Mouse (Mus musculus) stomach, embryonic 15.5 days (tissue): ENCODE results near the gene Cux2. TPM values are rescaled to one million over a fixed set of nuclear protein-coding genes. Genes with fewer than 3 reads are reported as not detected.

Experiments
- ATAC-seq: fragments of 200-750 bp; cut with Nextera tagmentation; 2 replicates; pipeline ENCODE4 v1.8.0; 2017; ENCODE audit warnings: low read depth, moderate number of reproducible peaks, moderate TSS enrichment; ENCODE audit not compliant: insufficient read depth, low FRiP score
- H3K27ac ChIP-seq: fragments of 300-500 bp; sonication (generic); 2 replicates; pipeline ENCODE4 v1.5.1; 2015; ENCODE audit warnings: mild to moderate bottlenecking, inconsistent platforms
- H3K27me3 ChIP-seq: fragments of 300-500 bp; sonication (generic); replicated peaks from 2 replicates; pipeline ENCODE4 v1.6.1; 2015; ENCODE audit warnings: inconsistent platforms
- H3K36me3 ChIP-seq: fragments of 300-500 bp; sonication (generic); 2 replicates; pipeline ENCODE4 v1.6.1; 2015; ENCODE audit warnings: inconsistent platforms
- H3K4me1 ChIP-seq: fragments of 300-500 bp; sonication (generic); 2 replicates; pipeline ENCODE4 v1.6.1; 2015; ENCODE audit warnings: inconsistent platforms
- H3K4me2 ChIP-seq: fragments of 300-500 bp; sonication (generic); 2 replicates; pipeline ENCODE4 v1.6.1; 2015; ENCODE audit warnings: mild to moderate bottlenecking, inconsistent platforms
- H3K4me3 ChIP-seq: fragments of 300-500 bp; sonication (generic); replicated peaks from 2 replicates; pipeline ENCODE4 v1.5.1; 2015; ENCODE audit warnings: inconsistent platforms
- H3K9ac ChIP-seq: fragments of 300-500 bp; sonication (generic); 2 replicates; pipeline ENCODE4 v1.6.1; 2015; ENCODE audit warnings: inconsistent platforms
- H3K9me3 ChIP-seq: fragments of 300-500 bp; sonication (generic); 2 replicates; pipeline ENCODE4 v1.6.1; 2016; ENCODE audit warnings: inconsistent platforms
- WGBS: fragments of 180-500 bp; shearing (Covaris S2); methylation state at CpG from one replicate; pipeline ENCODE4 v1.1.7; 2015; 5-methylcytosine and 5-hydroxymethylcytosine counted together
- polyA plus RNA-seq: library from polyadenylated mRNA; unstranded; fragments of >200 nt; fragmentation: Nextera tagmentation; extraction: Ambion mirVana; gene quantifications from 2 replicates; pipeline ENCODE4 v1.2.1, GENCODE M21; 2015

Gene Cux2
- polyA plus RNA-seq, 1 experiment from 2014 or later = 6.2 TPM

GRCm38 (mm10) chr5:121831002-121831601 is 218.8 kb downstream of the Cux2 start:
- peaks cover 52% of the 10 kb centered on the region for H3K4me1 ChIP-seq
- H3K27me3 ChIP-seq = no peaks in the 10 kb centered on the region
- H3K9ac ChIP-seq = no peak overlapping the region
- WGBS = 85% methylated on average over 6 of the region's 6 CpGs
- H3K4me3 ChIP-seq = no peak overlapping the region
- ATAC-seq = no peak
- peaks cover 12% of the 10 kb centered on the region; the same call in 1 of the 2 replicates for H3K36me3 ChIP-seq
- no peaks in the 10 kb centered on the region for H3K9me3 ChIP-seq
- H3K4me2 ChIP-seq = no peak overlapping the region
- no peak overlapping the region for H3K27ac ChIP-seq

- H3K4me3 ChIP-seq = peak overlapping the region; percentile 35
- H3K4me2 ChIP-seq = peak overlapping the region; percentile 73
- peaks cover 33% of the 10 kb centered on the region for H3K4me1 ChIP-seq
- H3K27me3 ChIP-seq = no peaks in the 10 kb centered on the region
- no peaks in the 10 kb centered on the region for H3K9me3 ChIP-seq
- peaks cover 14% of the 10 kb centered on the region; the same call in 1 of the 2 replicates for H3K36me3 ChIP-seq
- H3K9ac ChIP-seq = no peak overlapping the region
- H3K27ac ChIP-seq = no peak overlapping the region
- WGBS = 21% methylated on average over 82 of the region's 82 CpGs
- no peak for ATAC-seq
These were observed 221.1 kb downstream of the Cux2 start for GRCm38 (mm10) chr5:121828491-121829432.

DNA sequence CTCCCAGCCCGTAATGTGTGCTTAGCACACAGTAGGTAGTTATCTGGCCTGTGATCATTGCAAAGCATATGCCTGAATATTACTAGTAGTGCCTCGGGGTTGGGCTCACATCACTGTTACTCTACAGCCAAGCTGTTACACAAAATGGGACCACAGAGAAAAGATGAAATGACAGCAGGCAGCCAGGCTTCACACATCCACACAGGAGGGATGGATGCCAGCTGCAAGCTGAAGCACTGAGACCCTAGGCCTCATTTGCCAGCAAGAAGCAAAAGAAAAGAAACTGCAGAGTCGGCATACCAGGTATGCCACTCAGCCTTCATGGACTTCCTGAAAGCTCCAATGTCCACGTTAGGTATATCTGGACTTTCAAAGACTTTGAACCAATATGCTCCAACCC is 222.0 kb downstream of the Cux2 start:
- H3K9ac ChIP-seq = no peak overlapping the region
- no peaks in the 10 kb centered on the region for H3K9me3 ChIP-seq
- H3K27ac ChIP-seq = no peak overlapping the region
- peaks cover 14% of the 10 kb centered on the region; the same call in 1 of the 2 replicates for H3K36me3 ChIP-seq
- no peak for ATAC-seq
- 81% methylated on average over 4 of the region's 4 CpGs for WGBS
- H3K4me3 ChIP-seq = no peak overlapping the region
- H3K4me1 ChIP-seq = peaks cover 25% of the 10 kb centered on the region
- no peak overlapping the region for H3K4me2 ChIP-seq
- no peaks in the 10 kb centered on the region for H3K27me3 ChIP-seq

DNA sequence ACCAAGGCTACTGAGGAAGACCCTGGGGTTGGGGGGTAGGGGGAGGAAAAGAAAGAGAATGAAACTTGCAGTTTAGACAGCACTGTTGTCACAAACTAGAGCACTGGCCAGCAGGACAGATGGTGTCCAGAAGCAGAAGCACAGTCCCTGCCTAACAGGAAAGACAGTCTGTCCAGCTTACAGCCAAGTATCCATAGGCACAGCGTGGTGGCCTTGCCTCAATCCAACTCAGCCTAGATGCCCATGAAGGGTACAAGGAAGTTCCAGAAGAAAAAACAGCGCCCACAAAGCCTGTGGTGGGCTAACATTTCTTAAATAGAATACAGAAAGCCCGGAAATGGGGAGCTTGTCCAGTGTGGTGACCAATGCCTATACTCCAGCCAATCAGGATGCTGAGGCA is 224.3 kb downstream of the Cux2 start:
- Histone ChIP-seq H3K9ac (no peak overlapping the region), H3K4me2 (no peak overlapping the region), H3K4me1 (peaks cover 19% of the 10 kb centered on the region; the same call in 1 of the 2 replicates), H3K27me3 (no peaks in the 10 kb centered on the region), H3K27ac (no peak overlapping the region), H3K4me3 (no peak overlapping the region), H3K36me3 (peaks cover 14% of the 10 kb centered on the region; the same call in 1 of the 2 replicates), H3K9me3 (no peaks in the 10 kb centered on the region)
- WGBS = 89% methylated on average over 3 of the region's 3 CpGs
- ATAC-seq = no peak

DNA sequence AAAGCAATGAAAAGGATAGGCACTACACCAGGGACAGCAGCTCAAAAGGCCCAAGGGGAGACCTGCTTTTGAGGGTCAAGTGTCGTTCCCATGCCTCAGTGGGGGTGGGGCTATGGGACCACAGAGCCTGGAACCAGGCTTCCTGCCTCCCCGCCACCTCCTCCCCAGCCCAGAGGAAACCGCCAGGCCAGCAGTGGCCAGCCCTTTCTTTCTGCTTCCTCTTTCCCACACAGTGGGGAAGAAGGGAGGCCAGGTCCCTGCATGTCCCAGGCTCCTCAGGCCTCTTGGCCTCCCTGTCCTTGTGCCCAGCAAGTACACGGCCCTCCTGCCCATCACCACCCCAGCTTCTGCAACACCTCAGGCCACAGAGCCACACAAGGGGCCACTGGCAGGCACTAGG is 225.8 kb downstream of the Cux2 start:
- WGBS = 65% methylated on average over 4 of the region's 4 CpGs
- no peak for ATAC-seq
- Histone ChIP-seq H3K36me3 (peaks cover 15% of the 10 kb centered on the region; the same call in 1 of the 2 replicates), H3K4me1 (peaks cover 12% of the 10 kb centered on the region; the same call in 1 of the 2 replicates), H3K4me3 (no peak overlapping the region), H3K27me3 (no peaks in the 10 kb centered on the region), H3K9ac (no peak overlapping the region), H3K9me3 (no peaks in the 10 kb centered on the region), H3K4me2 (no peak overlapping the region), H3K27ac (peak overlapping the region; percentile 40; the same call in 1 of the 2 replicates)

DNA sequence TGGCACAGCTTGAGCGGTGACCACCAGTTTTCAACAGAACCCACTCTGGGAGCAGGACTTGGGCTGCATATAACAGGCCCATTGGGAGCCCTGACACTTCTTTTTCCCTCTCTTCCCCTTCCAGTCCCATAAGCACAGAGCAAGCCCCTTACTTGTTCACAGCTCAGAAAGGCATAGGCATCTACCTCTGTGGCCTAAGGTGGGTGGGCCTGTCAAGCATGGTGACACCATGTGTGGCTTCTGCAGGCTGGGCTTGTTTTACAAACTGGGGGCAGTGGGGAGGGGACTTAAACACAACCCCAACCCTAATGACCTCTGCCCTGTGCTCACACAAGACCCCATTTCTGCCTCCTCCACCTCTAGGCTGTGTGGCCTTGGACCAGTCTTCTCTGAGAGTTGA is 226.2 kb downstream of the Cux2 start:
- H3K4me3 ChIP-seq = no peak overlapping the region
- H3K9ac ChIP-seq = no peak overlapping the region
- H3K4me1 ChIP-seq = peaks cover 8% of the 10 kb centered on the region; the same call in 1 of the 2 replicates
- H3K9me3 ChIP-seq = no peaks in the 10 kb centered on the region
- 92% methylated on average over 1 of the region's 1 CpGs for WGBS
- H3K27ac ChIP-seq = no peak overlapping the region
- H3K4me2 ChIP-seq = no peak overlapping the region
- H3K27me3 ChIP-seq = no peaks in the 10 kb centered on the region
- no peak for ATAC-seq
- H3K36me3 ChIP-seq = peaks cover 20% of the 10 kb centered on the region

- WGBS = 81% methylated on average over 7 of the region's 7 CpGs
- ATAC-seq = no peak
- no peaks in the 10 kb centered on the region for H3K27me3 ChIP-seq
- no peak overlapping the region for H3K27ac ChIP-seq
- H3K4me1 ChIP-seq = 0 out of 2 replicates have a peak, but pooled peaks cover 3% of the 10 kb centered on the region
- H3K36me3 ChIP-seq = peaks cover 25% of the 10 kb centered on the region
- no peak overlapping the region for H3K4me2 ChIP-seq
- H3K4me3 ChIP-seq = no peak overlapping the region
- H3K9me3 ChIP-seq = no peaks in the 10 kb centered on the region
- H3K9ac ChIP-seq = no peak overlapping the region
These were observed 227.0 kb downstream of the Cux2 start for GRCm38 (mm10) chr5:121822786-121823505.

DNA sequence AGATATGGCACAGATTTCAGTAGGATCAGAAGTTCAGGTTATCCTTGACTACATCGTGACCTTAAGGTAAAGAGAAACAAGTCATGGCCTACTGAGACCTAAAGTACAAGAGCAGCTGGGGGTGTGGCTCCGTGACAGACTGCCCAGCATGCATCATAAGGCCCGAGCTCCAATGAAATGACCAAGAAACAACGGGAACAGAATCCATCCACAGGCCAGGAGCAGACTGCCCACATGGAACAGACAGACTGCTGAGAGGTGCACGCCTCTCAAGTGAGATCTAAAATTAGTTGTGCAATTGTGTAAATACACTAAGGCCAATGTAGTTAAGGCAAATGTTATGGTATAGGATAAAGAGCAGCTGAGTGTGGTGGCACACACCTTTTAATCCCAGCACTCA is 228.3 kb downstream of the Cux2 start:
- no peaks in the 10 kb centered on the region for H3K27me3 ChIP-seq
- no peak overlapping the region for H3K9ac ChIP-seq
- no peak overlapping the region for H3K4me2 ChIP-seq
- H3K4me1 ChIP-seq = 0 out of 2 replicates have a peak, but pooled peaks cover 3% of the 10 kb centered on the region
- no peaks in the 10 kb centered on the region for H3K9me3 ChIP-seq
- H3K36me3 ChIP-seq = peaks cover 32% of the 10 kb centered on the region
- H3K4me3 ChIP-seq = no peak overlapping the region
- ATAC-seq = no peak
- 71% methylated on average over 5 of the region's 5 CpGs for WGBS
- no peak overlapping the region for H3K27ac ChIP-seq

DNA sequence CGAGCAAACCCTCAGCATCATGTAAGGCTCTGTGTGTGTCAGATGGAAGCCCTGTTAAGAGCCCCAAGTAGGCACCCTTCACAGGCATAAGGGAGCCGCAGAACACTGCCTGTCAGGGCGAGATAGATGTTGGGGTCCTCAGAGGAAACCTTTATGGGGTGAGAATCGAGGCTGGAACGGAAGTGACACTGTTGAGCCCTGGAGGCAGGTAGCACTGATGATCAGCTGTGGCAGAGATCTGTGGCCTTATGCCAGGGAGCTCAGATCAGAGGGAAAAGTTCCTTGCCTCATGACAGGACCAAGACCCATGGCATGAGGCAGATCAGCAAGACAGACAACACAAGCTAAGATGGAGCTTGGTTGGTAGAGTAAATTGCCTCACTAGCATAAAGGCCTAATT is 228.8 kb downstream of the Cux2 start:
- WGBS = 80% methylated on average over 5 of the region's 5 CpGs
- Histone ChIP-seq H3K27me3 (no peaks in the 10 kb centered on the region), H3K4me2 (no peak overlapping the region), H3K4me1 (0 out of 2 replicates have a peak, but pooled peaks cover 3% of the 10 kb centered on the region), H3K36me3 (peaks cover 36% of the 10 kb centered on the region), H3K9me3 (no peaks in the 10 kb centered on the region), H3K27ac (no peak overlapping the region), H3K9ac (no peak overlapping the region), H3K4me3 (no peak overlapping the region)
- no peak for ATAC-seq

DNA sequence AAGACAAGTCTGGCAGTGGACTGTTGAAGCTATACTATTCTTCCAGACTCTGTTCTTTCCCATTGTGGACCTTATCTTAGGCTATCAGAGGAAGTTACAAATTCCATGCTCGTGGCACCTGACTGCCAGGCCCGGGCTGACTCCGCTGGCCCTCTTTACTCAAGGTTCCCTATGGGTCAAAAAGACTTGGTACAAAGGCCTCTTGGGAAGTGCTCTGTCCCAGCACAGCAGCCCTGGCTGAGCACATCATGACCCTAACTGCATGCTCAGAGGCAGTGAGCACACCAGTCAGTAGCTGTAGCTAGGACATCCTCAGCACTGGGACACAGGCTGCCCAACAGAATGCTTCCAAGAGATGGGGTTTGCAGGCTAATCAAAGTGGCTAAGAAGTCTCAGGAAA is 229.2 kb downstream of the Cux2 start:
- no peak overlapping the region for H3K4me3 ChIP-seq
- H3K4me2 ChIP-seq = no peak overlapping the region
- peaks cover 40% of the 10 kb centered on the region for H3K36me3 ChIP-seq
- no peaks in the 10 kb centered on the region for H3K27me3 ChIP-seq
- H3K9me3 ChIP-seq = no peaks in the 10 kb centered on the region
- no peak for ATAC-seq
- 0 out of 2 replicates have a peak, but pooled peaks cover 3% of the 10 kb centered on the region for H3K4me1 ChIP-seq
- 73% methylated on average over 3 of the region's 3 CpGs for WGBS
- no peak overlapping the region for H3K9ac ChIP-seq
- H3K27ac ChIP-seq = no peak overlapping the region

DNA sequence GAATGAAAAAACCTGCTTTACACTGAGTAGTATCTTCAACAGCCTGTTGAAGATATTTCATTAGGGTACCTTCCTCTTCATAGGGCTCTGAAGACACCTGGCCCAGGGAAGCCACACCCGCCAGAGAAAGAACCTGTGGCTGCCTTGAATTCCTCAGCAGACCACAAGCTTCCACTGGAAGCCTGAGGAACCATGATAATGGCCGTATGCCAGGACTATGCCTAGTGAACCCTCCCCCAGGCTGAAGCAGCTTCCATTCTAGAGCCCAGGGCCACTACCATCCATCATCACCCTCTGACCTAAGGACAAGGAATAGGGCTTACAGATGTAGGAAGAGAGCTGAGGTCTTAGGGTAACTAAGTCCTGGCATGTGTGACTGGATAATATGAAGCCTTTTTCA is 229.7 kb downstream of the Cux2 start:
- no peak overlapping the region for H3K9ac ChIP-seq
- H3K4me3 ChIP-seq = no peak overlapping the region
- H3K9me3 ChIP-seq = no peaks in the 10 kb centered on the region
- peaks cover 44% of the 10 kb centered on the region for H3K36me3 ChIP-seq
- no peak for ATAC-seq
- H3K4me1 ChIP-seq = 0 out of 2 replicates have a peak, but pooled peaks cover 3% of the 10 kb centered on the region
- H3K27me3 ChIP-seq = no peaks in the 10 kb centered on the region
- H3K27ac ChIP-seq = no peak overlapping the region
- WGBS = 67% methylated on average over 2 of the region's 2 CpGs
- no peak overlapping the region for H3K4me2 ChIP-seq
